Mouse (Mus musculus) sigmoid colon, adult 10 weeks (tissue): ENCODE results near the gene Nup50. TPM values are rescaled to one million over a fixed set of nuclear protein-coding genes. Genes with fewer than 3 reads are reported as not detected.

Experiments used
- polyA plus RNA-seq: library from polyadenylated mRNA; stranded (reverse); fragments of 350-450 nt; fragmentation: Illumina TruSeq; extraction: RNeasy Lipid Tissue Mini Kit (QIAGEN cat#74804); gene quantifications from one replicate; pipeline ENCODE4 v1.2.3, GENCODE M21; 2014; ENCODE audit warnings: low read depth, low replicate concordance

Gene Nup50
- 17.3 TPM for polyA plus RNA-seq

GRCm38 (mm10) chr15:84922884-84923507 lies at the start of gene Nup50:
Gene Nup50 (plus strand): TSS chr15:84923411.

GRCm38 (mm10) chr15:84919938-84920337 lies 3.3 kb upstream of the Nup50 start, which contains the start of gene Gm29666:
Gene Gm29666 (minus strand): TSS chr15:84920038.

GRCm38 (mm10) chr15:84987874-84988825 lies 64.9 kb downstream of the Nup50 start, which contains the start of gene 5031439G07Rik:
Gene 5031439G07Rik (minus strand): TSS chr15:84988551.

Other genes with a start within 250 kb of the Nup50 start
- gene Arhgap8, start 203.4 kb upstream of the Nup50 start, polyA plus RNA-seq = not detected
- 2.9 TPM for gene Phf21b, start 67.4 kb upstream of the Nup50 start, polyA plus RNA-seq
- gene Gm29666, start 3.4 kb upstream of the Nup50 start, polyA plus RNA-seq = 0.44 TPM
- gene 5031439G07Rik, start 65.1 kb downstream of the Nup50 start, polyA plus RNA-seq = 11.5 TPM
- not detected for gene Upk3a, start 93.7 kb downstream of the Nup50 start, polyA plus RNA-seq
- gene Fam118a, start 105.5 kb downstream of the Nup50 start, polyA plus RNA-seq = 18.3 TPM
- not detected for gene Smc1b, start 208.6 kb downstream of the Nup50 start, polyA plus RNA-seq
- gene Ribc2, start 208.7 kb downstream of the Nup50 start, polyA plus RNA-seq = not detected